Mouse (Mus musculus): Measurements from ENCODE around the gene Triobp.

DNA sequence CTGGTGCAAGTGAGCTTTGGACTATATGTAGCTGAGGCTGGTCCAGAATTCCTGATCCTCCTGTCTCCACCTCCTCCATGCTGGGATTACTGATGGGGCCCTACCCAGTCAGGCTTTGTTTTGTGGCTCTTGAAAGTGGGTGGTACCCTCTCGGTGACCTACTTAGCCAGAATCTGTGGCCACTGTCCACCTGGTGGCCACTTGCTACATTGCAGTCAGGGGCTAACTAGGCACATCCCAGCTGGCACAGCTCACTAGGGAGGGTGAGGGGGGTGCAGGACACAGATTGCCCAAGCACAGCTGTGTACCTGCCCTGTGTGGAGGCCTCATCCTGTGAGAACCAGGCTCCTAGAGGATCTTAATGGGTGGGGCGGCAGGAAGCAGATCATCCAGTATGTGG lies 15.4 kb downstream of the Triobp start:
- TF ChIP-seq CTCF (IDR thresholded peaks at IDR 0.05; ENCODE audit: low read depth) (peak; percentile 85), EP300 (optimal IDR thresholded peaks at IDR 0.05) (no peak)
